Mouse (Mus musculus): ENCODE data around the gene Atxn7l3.

Gene Atxn7l3

GRCm38 (mm10) chr11:102258521-102258920 lies 37.9 kb downstream of the Atxn7l3 start:
- no peak for DNase-seq

GRCm38 (mm10) chr11:102258095-102258494 lies 38.3 kb downstream of the Atxn7l3 start:
- no peak for DNase-seq

GRCm38 (mm10) chr11:102257514-102257913 lies 38.9 kb downstream of the Atxn7l3 start:
- DNase-seq = no peak

GRCm38 (mm10) chr11:102249351-102250090 lies 46.9 kb downstream of the Atxn7l3 start:
- no peak for DNase-seq

GRCm38 (mm10) chr11:102248630-102249230 lies 47.7 kb downstream of the Atxn7l3 start, which contains the start of gene BC030867:
TSS of gene BC030867 (plus strand) at chr11:102248882.
- DNase-seq = peak; percentile 94

GRCm38 (mm10) chr11:102246871-102247270 lies 49.6 kb downstream of the Atxn7l3 start:
- DNase-seq = no peak

- no peak for DNase-seq
Observed at GRCm38 (mm10) chr11:102246273-102246635, 50.2 kb downstream of the Atxn7l3 start.

GRCm38 (mm10) chr11:102245581-102246272 lies 50.7 kb downstream of the Atxn7l3 start:
- no peak for DNase-seq

GRCm38 (mm10) chr11:102244926-102245449 lies 51.4 kb downstream of the Atxn7l3 start:
- no peak for DNase-seq

- DNase-seq = no peak
Observed at GRCm38 (mm10) chr11:102241874-102242273, 54.6 kb downstream of the Atxn7l3 start.

- no peak for DNase-seq
Observed at GRCm38 (mm10) chr11:102241246-102241645, 55.2 kb downstream of the Atxn7l3 start.

GRCm38 (mm10) chr11:102240636-102241035 lies 55.8 kb downstream of the Atxn7l3 start:
- no peak for DNase-seq

Data from kidney, adult 18-20 months (tissue).